Mouse (Mus musculus) kidney, adult 8-10 months (tissue): Measurements from ENCODE around the gene Ralgps1.

Experiments
- DNase-seq, 2 experiments: peaks; one replicate each; pipeline ENCODE4 v3.0.0; 2022

Ralgps1 gene

DNA sequence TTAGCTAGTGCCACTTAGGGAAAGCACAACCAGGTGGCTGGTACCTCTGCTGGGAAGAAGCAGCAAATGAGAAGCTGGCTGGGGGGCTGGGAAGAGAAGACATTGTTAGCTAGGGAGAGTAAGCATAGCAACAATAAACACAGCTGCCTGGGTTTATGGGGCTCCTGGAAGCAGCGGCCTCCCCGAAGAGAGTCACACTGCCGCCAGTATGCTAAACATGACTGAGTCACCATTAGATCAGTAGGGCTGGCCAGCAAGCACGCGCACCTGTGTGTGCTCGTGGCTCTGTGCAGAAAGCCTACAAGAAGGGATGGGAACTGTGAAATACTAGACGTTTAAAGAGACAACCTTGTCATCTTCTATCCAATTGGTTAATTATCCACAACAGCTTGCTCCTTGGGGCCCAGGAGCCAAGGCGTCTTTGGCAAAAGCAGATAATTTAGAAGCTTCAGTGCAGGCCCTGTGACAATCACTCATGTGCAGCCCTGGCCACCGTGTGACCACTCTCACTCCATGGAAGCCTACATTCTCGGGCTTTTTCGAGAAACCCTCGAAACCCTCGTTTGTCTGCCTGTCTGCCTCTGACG, 165.3 kb downstream of the Ralgps1 start:
- DNase-seq, result no peak

DNA sequence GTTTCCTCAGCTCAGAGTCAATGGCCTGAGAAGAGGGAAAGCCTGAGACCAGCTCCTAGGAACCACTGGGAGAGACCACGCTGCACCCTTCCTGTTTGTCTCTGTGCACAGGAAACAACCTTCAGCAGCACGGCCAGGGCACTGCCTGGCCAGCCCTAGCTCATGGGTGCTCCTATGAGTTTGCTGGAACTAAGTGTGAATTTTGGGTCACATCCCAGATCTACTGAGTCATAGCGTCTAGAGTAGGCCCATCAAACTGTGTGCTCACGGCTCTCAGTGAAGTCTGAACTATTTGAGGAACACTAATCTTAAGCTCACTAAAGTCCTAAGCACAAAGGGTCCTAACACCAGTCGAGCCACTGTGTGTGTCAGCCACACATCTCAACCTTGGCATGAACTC, 166.3 kb downstream of the Ralgps1 start:
- no peak for DNase-seq

DNA sequence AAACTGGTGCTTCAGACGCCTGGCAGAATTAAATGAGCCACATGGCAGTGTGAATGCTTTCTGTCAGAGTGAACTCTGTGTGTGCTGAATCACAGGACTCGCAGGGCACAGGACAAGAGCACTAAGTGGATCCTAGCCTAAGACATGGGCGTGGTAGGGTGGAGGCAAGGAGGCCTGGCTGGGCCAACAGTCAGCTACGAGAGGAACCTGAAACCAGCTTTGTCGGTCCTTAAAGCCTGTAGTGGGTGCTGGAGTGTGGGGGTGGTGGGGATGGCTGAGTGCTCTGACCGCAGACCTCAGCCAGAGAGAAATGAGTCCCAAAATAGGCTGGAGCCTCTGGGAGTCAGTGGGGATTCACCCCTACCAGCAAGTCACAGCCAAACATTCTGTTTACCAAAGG, 168.0 kb downstream of the Ralgps1 start:
- no peak for DNase-seq

DNA sequence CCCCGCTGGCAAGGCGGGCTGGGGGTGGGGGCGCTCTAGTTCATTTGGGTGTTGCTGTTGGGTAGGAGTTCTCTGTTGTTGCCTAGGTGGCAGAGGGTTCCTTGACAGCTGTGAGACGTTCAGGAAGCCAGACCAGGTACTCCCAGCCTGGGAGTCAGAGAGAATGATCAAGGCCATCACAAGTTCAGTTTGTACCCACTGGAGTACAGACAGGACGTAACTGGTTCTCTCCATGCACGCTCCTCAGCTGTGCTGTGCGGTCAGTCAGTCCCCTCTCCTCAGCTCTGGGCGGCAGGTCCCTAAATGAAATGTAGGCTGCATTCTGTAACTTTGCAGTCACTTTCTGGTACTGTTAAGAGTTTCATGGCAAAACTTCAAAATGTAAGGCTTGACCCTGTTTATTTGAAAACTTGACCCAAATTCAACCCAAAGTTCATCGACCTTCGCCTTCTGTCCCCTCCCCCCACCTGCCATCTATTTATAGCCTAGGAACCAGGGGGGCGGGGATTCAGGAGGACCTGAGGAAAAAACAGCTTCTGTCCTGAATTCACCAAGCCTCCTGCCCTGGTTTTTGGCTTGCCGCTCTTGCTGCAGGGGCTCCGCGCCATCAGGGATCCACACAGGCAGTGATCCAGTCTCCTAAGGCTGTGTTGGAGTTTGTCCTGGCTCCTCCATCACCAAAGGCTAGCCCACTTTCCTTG, 170.8 kb downstream of the Ralgps1 start:
- DNase-seq, result peak; percentile 75

DNA sequence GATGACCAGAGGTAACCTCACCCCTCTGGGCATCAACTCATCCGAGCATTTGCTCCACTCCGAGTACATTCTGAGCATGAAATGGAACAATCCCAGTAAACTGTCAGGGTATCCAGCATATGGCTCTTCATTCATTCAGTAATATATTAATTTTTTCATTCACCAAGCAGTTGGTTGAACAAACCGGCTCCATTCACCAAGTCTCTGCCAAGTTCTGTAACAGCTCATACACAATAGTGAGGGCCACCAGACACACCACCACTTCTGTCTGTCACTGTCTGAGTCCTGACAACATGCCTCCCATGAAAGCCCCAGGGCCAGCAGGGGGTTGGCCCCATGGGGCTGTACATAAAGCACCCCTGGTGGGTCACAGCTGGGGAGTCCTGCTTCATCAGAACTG, 181.3 kb downstream of the Ralgps1 start:
- DNase-seq, result no peak

DNA sequence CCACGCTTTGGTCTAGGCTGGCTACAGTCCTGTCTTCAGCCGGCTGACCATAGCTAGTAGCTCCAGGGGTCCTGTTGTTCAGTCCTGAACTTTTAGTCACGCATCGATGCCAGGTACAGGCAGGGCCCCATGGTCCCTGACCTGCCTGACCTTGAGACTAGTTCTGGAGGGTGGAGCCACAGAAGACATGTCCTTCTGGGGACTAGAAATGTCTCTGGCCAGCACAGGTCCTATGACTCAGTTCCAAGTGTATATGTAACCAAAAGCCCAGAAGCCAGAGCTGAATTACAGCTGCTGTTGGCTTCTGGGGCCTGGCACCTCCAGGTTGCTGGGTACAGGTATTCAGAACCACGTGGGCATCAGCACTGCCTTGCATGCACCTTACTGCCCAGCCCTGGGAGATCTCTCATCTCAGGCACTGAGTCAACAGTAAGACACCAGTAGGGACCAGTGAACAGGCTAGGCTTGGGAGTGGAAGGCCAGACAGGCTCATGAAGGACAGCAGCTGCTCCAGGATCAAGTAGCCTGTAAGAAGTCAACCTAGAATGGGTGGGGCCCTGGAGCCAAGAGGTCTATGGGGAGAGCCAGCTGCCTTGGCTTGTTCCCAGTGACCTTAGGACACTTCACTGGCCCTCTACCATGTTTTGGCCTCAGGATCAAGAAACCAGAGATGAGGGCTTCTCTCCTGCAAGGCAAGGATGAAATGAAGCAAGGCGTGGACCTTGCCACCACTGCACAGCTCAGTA, 182.2 kb downstream of the Ralgps1 start:
- peak; percentile 62 to 80 for DNase-seq

DNA sequence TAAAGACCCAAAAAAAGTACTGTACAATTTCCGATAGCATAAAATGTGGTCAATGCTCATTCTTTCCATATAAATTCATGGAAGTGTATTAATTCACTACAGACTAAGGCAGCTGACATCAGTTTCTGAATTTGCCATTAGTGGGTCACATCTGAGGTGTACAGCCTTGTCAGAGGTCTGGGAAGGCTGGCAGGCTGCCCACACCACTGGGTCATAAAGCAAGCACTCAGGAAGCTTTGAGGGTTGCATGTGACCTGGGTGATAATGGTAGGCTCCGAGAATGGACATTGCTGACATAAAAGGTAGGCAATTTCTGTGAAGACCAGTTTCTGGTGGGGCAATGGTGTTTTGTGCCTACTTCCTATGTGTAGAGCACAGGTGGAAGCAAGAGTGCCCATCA, 183.4 kb downstream of the Ralgps1 start:
- DNase-seq, result no peak

DNA sequence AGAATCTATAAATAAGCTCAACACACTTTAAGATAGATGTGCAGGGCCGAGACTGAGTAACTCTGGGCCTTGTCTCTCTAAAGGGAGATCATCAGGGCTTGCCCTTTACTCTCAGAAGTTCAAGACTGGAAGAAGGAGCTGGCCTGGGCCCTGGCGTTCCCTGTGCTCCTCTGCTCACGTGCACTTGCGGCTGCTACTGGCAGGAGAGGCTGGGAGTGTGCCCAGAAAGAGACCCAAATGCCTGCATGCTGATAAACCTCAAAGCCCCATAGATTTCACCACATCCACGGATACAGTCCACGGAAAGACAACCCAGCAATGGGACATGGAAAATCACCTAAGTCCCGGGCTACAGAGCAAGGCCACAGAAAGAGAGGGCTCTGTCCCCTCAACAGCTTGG, 184.8 kb downstream of the Ralgps1 start:
- no peak for DNase-seq

DNA sequence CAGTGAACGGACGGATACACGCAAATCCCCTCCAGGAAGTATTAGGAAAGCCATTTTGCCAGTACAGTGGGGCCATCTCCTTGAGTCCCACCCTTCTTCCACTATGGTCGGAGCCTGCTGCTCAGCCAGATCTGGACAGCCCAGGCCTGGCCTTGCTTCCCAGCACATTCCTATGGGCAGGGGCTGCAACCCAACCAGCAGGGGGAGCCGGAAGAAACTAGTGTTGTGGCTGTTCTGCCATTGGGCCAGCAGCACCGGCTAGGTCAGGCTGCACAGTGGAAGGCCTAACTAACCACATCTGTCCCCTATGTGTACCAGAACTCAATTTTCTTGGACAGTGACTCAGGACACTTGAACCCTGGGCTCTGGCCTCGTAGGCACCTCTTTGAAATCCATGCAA, 186.0 kb downstream of the Ralgps1 start:
- DNase-seq, result peak in 1 of 2 experiments; percentile 64

DNA sequence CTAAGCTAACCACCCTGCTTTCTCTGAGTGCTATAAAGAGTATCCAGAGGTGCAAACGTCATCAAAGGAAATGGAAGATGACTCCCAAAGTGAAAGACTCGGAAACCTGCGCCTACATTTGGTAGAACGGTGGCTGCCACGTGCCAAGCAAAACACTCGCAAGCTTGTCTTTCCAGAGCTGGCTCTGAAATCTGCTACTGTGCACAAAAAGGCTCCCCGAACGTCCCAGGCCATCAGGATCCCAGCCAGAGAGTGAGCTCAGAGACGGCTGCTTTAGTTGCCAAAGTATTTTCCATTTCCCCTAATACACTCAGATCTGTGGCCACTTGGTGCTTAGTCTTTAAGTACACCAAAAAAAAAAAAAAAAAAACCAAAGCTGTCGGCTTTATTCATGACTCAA, 186.6 kb downstream of the Ralgps1 start:
- DNase-seq, result no peak

DNA sequence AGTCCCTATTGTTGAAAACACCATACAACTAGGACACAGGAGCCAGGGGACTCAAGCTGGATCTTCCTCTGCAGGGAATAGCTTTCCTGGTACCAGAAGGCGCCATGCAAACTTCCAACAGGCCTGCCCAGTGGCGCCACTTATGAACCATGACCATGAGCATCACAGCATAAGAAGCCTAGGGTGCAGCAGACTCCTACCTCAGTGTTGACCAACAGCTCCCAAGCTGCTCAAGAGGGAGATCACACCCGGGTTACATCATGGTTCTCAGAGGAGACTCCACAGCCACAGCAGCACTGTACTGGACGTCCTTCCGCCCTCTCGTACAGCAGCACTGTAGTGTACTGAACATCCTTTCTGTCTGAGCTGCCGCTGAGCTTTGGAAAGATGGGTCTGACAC, 188.0 kb downstream of the Ralgps1 start:
- no peak for DNase-seq

DNA sequence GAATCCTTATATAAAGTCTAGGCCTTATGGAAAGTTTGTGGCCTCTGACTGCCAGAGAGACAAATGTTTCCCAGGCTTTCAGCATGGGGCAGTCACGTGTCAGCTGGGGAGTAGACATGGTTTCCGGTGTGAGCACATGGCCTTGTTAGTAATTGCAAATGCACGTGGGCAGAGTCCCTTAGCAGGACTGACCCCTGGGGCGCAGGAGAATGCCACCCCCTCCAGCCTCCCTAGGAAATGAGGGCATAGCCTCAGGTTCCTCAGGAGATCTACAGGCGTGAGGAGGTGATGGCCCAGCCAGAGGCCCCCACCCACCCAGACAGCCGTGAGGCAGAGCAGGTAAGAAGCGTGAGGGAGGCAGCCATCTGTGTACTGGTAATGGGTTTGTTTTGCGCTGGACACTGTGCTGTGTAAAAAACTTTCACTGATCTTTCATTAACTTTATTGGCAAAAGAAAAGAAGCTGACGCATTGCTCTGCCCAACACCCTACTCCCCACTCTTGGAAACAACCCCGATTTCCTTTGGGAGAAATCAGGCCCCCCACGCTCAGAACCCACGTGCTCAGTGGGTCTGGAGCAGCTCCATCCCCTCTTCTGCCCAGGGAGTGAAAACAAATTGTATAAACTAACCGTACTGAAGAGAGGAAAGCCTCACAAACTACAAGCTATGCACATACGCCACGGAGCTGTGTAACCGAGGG, 191.2 kb downstream of the Ralgps1 start:
- DNase-seq, result peak; percentile 88 to 89

DNA sequence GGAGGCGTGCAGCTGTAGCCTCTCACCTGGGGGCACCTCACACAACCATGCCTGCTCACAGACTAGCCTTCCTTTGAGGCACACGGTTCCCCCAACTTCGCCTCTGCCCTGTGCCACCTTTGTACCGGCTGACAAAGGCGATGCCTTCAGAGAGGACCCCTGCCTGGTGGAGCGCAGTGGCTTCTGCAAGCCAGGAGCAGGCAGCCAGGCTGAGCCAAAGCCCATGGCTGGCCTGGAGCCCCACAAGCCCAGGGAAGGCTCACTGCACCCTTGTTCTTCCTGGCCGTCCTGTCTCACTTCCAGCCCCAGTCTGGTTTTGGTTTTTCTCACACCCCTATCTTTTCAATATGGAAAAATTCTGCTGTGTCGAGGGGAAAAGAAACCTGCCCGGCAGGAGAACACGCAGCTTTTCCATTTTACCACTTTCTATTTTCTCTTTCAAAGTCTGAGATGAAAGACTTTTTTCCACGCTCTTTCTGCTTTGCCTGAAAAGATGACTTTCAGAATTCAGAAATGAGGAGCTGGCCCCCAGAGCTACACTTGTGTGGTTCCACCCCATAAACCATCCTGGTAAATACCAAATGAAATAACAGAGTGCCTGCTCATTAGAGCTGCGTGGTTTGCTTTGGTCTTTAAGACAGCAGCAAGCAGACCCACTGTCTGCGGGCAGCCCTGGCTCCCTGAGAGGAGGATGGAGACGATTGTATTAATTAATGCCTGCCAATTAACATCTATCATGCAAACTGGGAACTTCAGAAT, 191.9 kb downstream of the Ralgps1 start:
- DNase-seq, result no peak

DNA sequence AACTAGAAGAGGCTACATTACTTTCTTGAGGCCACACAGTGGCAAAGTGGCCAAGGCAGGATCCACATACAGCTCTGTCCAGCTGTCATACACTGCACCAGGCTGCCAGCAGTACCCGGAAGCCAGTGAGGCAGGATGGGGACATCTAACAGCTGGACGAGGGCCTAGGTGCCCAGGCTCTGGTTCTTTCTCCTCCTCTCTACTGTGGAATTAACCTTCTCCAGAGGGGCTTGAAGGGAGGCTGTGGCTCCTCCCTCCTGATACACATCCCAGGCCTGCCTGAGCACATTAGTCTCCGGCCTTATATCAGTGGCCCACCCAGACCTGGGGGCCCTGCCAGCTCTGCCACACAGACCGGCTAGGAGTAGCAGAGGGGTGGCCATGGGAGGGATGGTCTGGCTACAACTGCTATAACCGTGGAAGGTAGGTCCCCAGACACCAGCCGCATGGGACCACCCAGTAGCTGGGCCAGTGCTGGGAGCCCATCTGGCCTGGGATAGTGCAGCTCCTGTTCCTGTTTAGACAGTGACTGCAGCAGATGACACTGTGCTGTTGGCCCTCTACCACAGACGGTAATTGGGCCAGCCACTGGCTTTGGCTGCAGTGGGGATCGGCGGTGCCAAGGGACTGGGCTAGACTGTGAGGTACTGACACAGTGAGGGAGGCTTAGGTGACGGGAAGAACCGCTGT, 192.9 kb downstream of the Ralgps1 start:
- DNase-seq, result no peak

DNA sequence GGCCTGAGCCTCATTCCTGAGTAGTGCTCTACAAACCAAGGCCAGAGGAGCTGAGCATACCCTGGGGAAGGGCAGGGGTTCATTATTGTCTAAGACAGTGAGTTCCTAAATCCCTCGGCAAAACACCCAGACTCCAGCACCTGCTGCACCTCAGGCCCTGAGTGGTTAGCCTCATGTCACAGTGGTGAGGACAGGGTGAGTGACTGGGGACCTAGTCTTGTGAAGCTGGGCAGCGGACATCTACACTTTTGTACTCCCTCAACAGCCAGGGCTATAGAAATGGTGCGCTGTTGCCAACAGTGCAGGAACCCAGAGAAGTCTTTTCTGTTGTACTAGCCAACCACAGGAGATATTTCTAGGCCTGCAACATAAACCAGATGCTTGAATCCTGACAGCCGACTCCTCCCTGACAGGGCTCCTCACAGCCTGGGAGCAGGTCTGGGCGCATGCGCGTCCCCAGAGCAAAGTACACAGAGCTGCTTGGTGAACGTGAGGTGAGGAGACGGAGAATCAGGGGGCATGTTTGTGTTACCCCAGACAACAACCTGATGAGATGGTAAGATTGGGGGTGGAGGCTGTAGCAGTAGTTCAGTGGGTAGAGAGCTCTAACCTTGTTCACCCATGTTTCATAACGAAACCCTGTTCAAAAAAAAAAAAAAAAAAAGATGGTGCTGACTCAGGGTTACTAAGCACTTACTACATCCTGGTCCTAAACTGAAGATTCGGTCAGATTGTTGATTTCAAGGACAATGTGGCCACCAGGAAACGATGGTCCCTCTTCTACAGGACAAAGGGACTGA, 193.6 kb downstream of the Ralgps1 start:
- DNase-seq, result peak; percentile 76 to 79

DNA sequence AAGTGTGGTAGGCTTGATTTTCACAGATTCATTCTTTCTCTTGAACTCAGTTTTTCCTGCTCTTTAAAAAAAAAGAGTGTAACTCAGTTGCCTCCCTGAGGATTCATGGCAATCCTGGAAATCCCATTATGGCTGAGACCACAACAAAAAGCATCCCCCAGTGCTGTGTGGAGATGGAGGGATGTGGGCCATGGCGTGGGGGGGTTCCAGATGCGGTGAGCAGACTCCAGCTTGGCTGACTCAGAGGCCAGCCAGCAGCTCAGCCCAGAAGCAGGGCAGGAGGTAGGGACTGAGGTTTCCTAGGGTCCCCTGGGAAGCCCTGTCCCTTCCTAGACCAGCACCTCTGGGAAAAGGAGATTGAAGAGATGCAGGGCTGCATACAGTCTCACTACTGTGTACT, 194.4 kb downstream of the Ralgps1 start:
- no peak for DNase-seq

DNA sequence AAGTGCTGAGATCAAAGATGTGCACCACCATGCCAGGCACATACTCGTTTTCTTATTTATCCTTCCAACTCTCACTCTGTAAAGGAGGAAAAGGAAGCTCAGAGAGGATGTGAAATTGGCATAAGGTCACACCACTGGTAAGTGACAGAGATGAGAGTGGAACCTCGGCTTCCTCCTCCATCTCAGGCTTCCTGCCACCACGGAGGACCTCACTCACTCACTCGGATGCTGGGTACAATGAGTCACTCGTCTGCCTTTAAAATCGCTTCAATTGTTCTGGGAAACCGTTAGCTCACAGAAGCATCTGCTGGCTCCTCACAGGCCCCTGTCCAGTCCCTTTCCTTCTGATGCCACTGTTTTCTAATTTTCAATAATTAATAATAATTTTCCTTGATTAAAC, 194.8 kb downstream of the Ralgps1 start:
- no peak for DNase-seq

DNA sequence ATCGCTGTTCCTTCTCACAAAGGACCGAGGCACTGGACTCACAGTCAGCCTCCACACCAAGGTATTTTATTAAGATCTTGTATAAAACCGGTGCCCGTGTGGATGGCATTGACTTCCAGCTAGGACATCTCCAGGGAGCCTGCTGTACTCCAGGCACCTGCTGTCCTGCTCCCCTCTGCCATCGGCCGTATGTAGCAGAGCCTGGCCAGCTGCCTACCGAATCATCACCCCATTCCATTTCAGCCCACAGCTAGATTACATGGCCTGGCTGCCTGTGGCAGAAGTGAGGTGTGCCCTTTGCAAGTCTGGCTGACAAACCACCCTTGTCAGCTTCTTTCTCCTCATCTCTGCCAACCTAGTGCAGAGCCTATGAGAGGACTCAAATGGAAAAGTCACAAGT, 197.6 kb downstream of the Ralgps1 start:
- DNase-seq, result no peak

DNA sequence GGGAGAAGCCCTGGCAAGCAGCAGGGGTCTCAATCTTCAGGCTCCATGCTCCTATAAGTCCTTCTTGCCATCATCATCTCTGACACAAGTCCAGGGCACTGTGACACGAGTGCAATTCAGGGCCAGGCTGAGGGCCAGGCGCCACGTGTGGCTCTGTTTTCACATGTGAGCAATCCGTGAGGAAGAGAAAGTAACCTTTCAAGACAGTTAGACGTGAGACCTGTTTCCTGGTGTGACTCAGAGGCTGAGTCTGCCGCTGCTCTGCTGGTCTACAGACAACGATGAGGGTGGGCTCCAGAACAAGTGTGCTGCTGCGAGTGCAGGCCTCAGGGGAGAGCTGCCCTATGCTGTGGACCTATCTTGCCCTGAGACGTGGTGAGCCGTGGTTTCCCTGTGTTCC, 198.2 kb downstream of the Ralgps1 start:
- DNase-seq, result no peak

DNA sequence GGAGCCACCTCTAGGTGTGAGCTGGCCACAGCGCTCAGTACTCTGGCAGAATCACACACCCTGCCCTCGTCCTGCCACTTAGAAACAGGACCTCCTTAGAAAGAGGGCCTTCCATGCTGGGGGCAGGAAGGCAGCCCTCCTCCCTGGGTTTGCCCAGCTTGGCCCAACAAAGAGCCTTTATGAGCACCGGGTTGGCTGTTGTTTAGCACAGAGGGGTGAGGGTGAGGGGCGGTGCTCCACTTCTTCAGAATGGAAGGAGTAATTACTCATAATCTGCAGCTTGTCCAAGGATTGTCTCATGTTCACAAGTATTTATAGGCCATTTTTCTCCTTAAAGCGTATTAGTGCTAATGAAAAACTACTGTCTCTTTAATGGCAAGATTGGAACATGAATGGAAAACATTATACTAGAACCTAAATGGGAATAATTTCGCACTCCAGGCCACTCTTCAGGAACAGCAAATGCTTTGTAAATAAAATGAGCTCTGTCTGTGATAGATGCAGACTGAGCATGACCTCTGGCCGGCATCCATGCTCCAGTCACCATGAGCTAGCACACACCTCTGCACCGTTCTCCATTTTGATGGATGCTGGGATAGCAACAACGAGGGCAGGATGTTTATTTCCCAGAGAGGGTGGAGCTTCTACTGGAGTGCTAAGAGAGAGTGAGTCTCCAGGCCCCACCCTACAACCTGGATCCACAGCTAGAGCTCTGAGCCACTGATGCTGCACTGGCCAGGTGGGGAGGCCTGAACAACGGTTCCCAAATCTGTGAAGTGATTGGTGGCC, 200.3 kb downstream of the Ralgps1 start:
- no peak for DNase-seq

DNA sequence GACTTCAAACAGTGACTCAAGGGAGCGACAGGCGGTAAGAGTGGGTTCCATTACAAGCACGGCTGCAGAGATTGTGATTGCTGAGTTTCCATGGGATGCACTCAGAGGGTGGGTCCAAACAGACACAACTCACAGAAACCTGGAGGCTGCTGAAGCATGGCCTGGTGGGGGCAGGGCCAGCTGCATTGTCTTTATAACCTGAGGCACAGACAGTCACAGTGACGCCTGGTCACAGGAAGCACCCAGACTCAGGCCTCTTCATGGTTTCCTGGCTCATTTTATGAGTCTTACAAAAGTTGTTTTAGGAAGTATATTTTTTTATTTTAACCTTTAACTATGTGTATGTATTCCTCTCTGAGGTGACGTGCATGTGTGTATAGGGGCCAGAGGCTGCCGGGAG, 201.8 kb downstream of the Ralgps1 start:
- DNase-seq, result no peak
